Mouse (Mus musculus): ENCODE data around the gene Fam107a.

- no peak for TF ChIP-seq POLR2A (IDR thresholded peaks at IDR 0.05; ENCODE audit: control insufficient read depth, extremely low read depth, insufficient read depth, low read length, poor library complexity)
- no peak for TF ChIP-seq CTCF (IDR thresholded peaks at IDR 0.05; ENCODE audit: borderline replicate concordance, control insufficient read depth, extremely low read depth, insufficient read depth, low read length, poor library complexity)
These were observed 9.2 kb downstream of the Fam107a start for GRCm38 (mm10) chr14:8308650-8309049.
